Mouse (Mus musculus) C2C12 (cell line): Measurements from ENCODE around the gene Dnmt3l.

Experiments used
- CTCF ChIP-seq: IDR thresholded peaks from one replicate; pipeline ENCODE4 v1.5.1; 2011; ENCODE audit not compliant: control insufficient read depth, insufficient read depth, insufficient read length
- MAX ChIP-seq: IDR thresholded peaks from one replicate; pipeline ENCODE4 v1.6.1; 2011; ENCODE audit warnings: mild to moderate bottlenecking, control low read depth
- MYOG ChIP-seq: IDR thresholded peaks from one replicate; pipeline ENCODE4 v1.6.1; 2011; ENCODE audit not compliant: control insufficient read depth, insufficient read length; ENCODE audit errors: extremely low read depth
- USF1 ChIP-seq: IDR thresholded peaks from one replicate; pipeline ENCODE4 v1.6.1; 2011; ENCODE audit warnings: low read depth, mild to moderate bottlenecking, control low read depth, moderate library complexity

DNA sequence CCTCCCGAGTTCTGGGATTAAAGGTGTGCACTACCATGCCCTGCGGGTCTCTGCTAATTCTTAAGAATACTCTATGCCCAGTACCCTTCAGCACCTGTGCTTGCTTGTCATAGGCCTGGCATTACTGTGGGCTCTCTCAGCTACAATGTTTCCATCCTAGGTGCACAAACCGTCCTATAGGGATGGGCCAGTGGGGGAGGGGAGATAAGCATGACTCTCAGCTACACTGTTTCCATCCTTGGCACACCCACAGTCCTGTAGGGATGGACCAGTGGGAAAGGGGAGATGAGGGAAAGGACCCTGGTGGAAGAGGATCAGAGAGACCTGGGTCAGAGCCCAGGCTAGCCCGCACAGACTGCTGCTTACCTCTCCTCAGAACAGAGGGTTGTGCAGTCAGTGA is 4.6 kb upstream of the Dnmt3l start:
- TF ChIP-seq CTCF (no peak), MAX (no peak), USF1 (no peak), MYOG (no peak)
